ENCODE assay signal across 29 mouse cellular contexts in the genomic region with DNA sequence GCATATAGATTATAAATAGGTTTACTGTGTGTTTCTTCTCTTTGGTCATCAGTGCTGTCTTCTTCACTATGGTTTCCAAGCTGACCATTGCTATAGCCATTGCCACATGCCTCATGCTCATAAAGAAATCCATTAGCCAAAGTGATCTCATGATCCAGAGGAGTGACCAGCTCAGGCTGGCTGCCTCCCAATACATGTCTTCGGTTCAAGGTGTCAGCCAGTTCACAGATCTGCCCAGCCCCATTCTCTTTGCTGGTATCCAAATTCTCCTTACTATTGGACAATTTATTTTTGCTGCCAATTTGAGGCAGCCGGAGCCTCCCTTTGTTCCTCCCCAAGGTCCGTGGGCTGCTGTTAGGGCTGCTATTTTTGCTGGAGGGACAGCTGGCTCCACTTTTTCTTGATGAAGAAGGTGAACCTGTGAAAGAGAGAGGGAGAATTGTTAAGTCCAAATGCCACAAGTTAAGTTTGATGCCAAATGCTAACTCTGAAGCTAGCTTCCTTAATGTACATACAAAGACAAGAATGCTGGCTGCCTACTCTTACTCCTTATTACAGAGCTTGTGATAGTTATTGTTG. TPM values are rescaled to one million over a fixed set of nuclear protein-coding genes. Genes with fewer than 3 reads are reported as not detected.
A peak's percentile ranks its signal among the peaks of the same experiment; 100 is the strongest.
DNase-seq lines count a peak whose midpoint lies in the region; ATAC-seq lines count a peak whose summit lies in the region.
"Had no signal": no experiment of that assay in that cellular context is flagged by ENCODE, and none has a peak within 500 bp of the region (broad histone marks: within the 10 kb centered on the region; RNA-seq: fewer than 3 reads in every experiment).

No protein-coding gene starts in this region.

- DNase-seq in frontal cortex, postnatal 14 days (ENCODE audit: low spot score in 2 of 2): no peak
- peak; percentile 40 to 42 for DNase-seq in heart, postnatal 10 days
- no peak for DNase-seq in heart, postnatal 25 days (ENCODE audit: low spot score)
- DNase-seq in lung, postnatal 25 days (ENCODE audit: low spot score): peak; percentile 21
- DNase-seq in lung, postnatal 36 days: no peak
- peak; percentile 54 for DNase-seq in telencephalon, adult 2 months (ENCODE audit: low read depth, low spot score)
- no peak for DNase-seq in spleen, postnatal 36 days (ENCODE audit: low spot score in 2 of 2)
- DNase-seq: adrenal gland, adult 2 months; adrenal gland, postnatal 36 days; cerebellum, adult 2 months; cerebellum, postnatal 14 days; forebrain, postnatal 0 days; gastrocnemius, adult 2 months; kidney, adult 9 months; kidney, postnatal 10 days; layer of hippocampus, postnatal 36 days; liver; lung, adult 2 months; lung, postnatal 10 days; thymus, adult 18-20 months; thymus, postnatal 25 days had no signal

- intact Hi-C loops in heart, postnatal 10 days (cut with DNase I): no loop called here
- intact Hi-C loops in heart, postnatal 25 days (cut with DNase I): no loop called here

- ATAC-seq in frontal cortex, adult (ENCODE audit: low TSS enrichment): peak; percentile 69
- ATAC-seq: activated CD4-positive, CD25-positive, alpha-beta regulatory T cell, adult 4 months; forebrain, postnatal 0 days; intestine, postnatal 0 days; midbrain, embryonic 15.5 days had no signal

RNA-seq across cellular contexts. Expression of gene Car4, which starts 30.8 kb away (rescaled TPM):
- 10 to 100 TPM; 46.9 to 55.9 TPM for total RNA-seq in heart, postnatal 10 days (2021)
- 10 to 100 TPM; 32.8 to 47.4 TPM for total RNA-seq in heart, postnatal 25 days (2021)
- total RNA-seq: CH12.LX; hematopoietic stem cell, adult 5-6 weeks; megakaryocyte progenitor cell, adult 5-6 weeks; neutrophil, adult 5-6 weeks had no signal

Comparison
In these comparisons a context has a peak if more than half of its experiments do, and no peak if none do; other contexts are left out.
1. DNase-seq: peak in heart, postnatal 10 days (2 of 2), lung, postnatal 25 days (single experiment) and telencephalon, adult 2 months (single experiment); none in frontal cortex, postnatal 14 days (0 of 2), heart, postnatal 25 days (single experiment), lung, postnatal 36 days (single experiment) and spleen, postnatal 36 days (0 of 2).